Mouse (Mus musculus): ENCODE measurements around the gene Olig1.
A peak's percentile ranks its signal among the peaks of the same experiment; 100 is the strongest.

The Olig1 gene

DNA sequence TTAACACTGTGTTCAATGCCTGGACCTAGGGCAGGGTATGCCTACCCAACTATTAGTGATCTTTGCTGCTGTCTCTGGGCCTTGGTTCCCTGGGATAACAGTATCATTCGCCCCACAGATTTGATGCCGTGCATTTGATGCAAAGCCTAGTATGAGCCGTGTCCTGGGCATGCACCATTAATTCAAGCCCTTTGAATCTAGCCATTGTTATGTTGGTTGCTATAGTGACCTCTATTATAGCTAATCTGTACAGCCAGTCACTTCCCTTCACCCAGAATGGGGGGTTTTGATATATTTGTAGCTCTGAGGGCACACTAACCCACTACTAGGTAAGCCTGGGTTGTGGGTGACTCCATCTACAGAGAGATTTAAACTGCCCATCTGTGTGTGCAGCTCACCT is 40.3 kb downstream of the Olig1 start:
- DNase-seq (ENCODE audit: low read depth, low spot score) = no peak

- DNase-seq (ENCODE audit: low read depth, low spot score) = no peak
Measured at GRCm38 (mm10) chr16:91312921-91313320, 43.3 kb downstream of the Olig1 start.

DNA sequence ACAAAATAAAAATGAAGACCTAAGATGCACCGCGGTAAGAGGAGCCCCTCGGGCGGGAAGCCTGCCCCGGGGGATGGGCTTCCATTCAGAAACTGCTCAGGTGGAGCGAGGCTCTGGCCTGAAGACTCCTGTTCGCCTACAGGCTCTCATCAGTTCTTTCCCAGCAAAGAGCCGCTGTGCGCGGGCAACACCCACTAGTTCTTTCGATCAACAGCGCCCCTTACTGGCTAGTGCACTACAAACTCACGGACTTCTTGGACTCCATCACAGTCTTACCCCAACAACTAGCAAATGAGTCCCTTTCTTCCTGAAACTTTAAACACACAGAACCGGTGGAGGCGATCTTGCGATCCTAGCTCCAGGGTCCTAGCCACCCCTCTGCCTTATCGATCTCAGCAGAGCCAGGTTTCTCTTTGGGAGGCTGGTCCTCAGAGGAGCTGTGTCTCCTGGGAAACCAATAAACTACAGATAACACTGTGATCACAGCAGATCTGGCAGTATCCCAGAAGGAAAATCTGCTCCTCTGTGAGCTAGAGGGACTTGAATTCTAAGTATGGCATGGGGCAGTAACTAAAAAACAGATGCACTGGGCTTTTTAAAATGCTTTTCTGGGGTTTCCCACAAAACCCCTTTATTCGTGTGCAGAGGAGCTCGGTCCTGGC is 44.7 kb downstream of the Olig1 start:
- DNase-seq (ENCODE audit: low read depth, low spot score) = peak; percentile 86

- no peak for DNase-seq (ENCODE audit: low read depth, low spot score)
Measured at GRCm38 (mm10) chr16:91320191-91320590, 50.6 kb downstream of the Olig1 start.

DNA sequence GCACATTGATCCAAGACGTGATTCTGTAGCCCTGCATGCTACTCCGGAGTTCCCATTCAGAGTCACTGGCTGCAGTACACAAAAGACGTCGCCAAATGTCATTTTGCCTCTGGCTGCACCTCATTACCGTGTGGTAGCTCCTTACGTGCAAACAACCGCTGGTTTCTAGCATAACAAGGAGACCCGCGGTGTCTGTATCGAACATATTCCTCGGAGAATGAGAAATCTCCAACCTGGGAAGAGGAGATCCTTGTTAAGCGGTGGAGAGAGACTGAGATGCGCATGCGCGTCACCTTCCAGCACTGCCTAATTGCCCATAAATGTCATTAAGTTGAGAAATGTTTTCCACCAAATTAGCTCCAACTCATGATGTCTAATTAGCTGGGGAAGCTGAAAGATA is 51.0 kb downstream of the Olig1 start:
- DNase-seq (ENCODE audit: low read depth, low spot score) = peak; percentile 26

All from R1 (cell line).